Mouse (Mus musculus) heart, adult 2 months (tissue): ENCODE measurements around the gene Erc2. TPM values are rescaled to one million over a fixed set of nuclear protein-coding genes. Genes with fewer than 3 reads are reported as not detected.
A peak's percentile ranks its signal among the peaks of the same experiment; 100 is the strongest.

Experiments
- DNase-seq, 2 experiments: peaks; one replicate each; pipeline ENCODE4 v3.0.0; 2021
- H3K27ac ChIP-seq: fragments of 200-600 bp; 2 replicates; pipeline ENCODE4 v1.8.1; 2022
- H3K27me3 ChIP-seq: fragments of 200-500 bp; 2 replicates; pipeline ENCODE4 v1.6.1; 2012; ENCODE audit warnings: mild to moderate bottlenecking, low read length, inconsistent platforms, mixed read lengths; ENCODE audit not compliant: control insufficient read depth, insufficient read depth
- H3K36me3 ChIP-seq: fragments of 200-500 bp; 2 replicates; pipeline ENCODE4 v1.6.1; 2012; ENCODE audit warnings: low read length, inconsistent platforms; ENCODE audit not compliant: control insufficient read depth, insufficient read depth
- H3K4me1 ChIP-seq: fragments of 200-500 bp; 2 replicates; pipeline ENCODE4 v1.6.1; 2011; ENCODE audit warnings: low read length; ENCODE audit not compliant: control insufficient read depth, insufficient read depth
- H3K4me3 ChIP-seq: fragments of 200-600 bp; 2 replicates; pipeline ENCODE4 v1.8.1; 2022
- H3K79me2 ChIP-seq: fragments of 200-500 bp; replicated peaks from 2 replicates; pipeline ENCODE4 v1.6.1; 2012; ENCODE audit warnings: mild to moderate bottlenecking, inconsistent platforms, low read length, moderate library complexity, mixed read lengths; ENCODE audit not compliant: control insufficient read depth, insufficient read depth
- H3K9ac ChIP-seq: fragments of 200-500 bp; 2 replicates; pipeline ENCODE4 v1.6.1; 2012; ENCODE audit warnings: low read depth, mild to moderate bottlenecking, control low read depth, inconsistent platforms, low read length, mixed read lengths
- CTCF ChIP-seq: fragments of 200-600 bp; IDR thresholded peaks from 2 replicates; pipeline ENCODE4 v1.8.1; 2022; ENCODE audit warnings: antibody characterized with exemption, mild to moderate bottlenecking, moderate library complexity
- EP300 ChIP-seq: fragments of 200-500 bp; IDR thresholded peaks from 2 replicates; pipeline ENCODE4 v1.6.1; 2011; ENCODE audit warnings: low read depth, low read length, control low read depth; ENCODE audit not compliant: insufficient read depth
- POLR2A ChIP-seq: fragments of 200-500 bp; IDR thresholded peaks from 2 replicates; pipeline ENCODE4 v1.6.1; 2011; ENCODE audit warnings: mild to moderate bottlenecking, low read depth, low read length, control low read depth; ENCODE audit not compliant: insufficient read depth
- WGBS: fragments of 180-500 bp; shearing (Covaris S2); methylation state at CpG from one replicate; pipeline ENCODE4 v1.1.7; 2018; 5-methylcytosine and 5-hydroxymethylcytosine counted together
- intact Hi-C: fragments of 180-260 bp; cut with DNase I; formaldehyde crosslinking; loops from one replicate; pipeline ENCODE4 v1.15.1; 2025
- polyA plus RNA-seq: library from polyadenylated mRNA; depleted of rRNA; stranded (reverse); fragments of >200 nt; gene quantifications from 2 replicates; pipeline ENCODE4 v1.2.3, GENCODE M21; 2012
- total RNA-seq, 2 experiments: library from RNA; stranded (reverse); gene quantifications; 2 replicates each; pipeline ENCODE4 v1.2.3; 2021

The Erc2 gene
- total and polyA plus RNA-seq, 3 experiments, result 0.49 to 0.68 (median 0.64) TPM

GRCm38 (mm10) chr14:28413516-28413915 lies 791.3 kb downstream of the Erc2 start:
- Histone ChIP-seq H3K27me3 (no peaks in the 10 kb centered on the region), H3K27ac (no peak overlapping the region), H3K79me2 (no peaks in the 10 kb centered on the region), H3K36me3 (no peaks in the 10 kb centered on the region), H3K4me3 (no peak overlapping the region), H3K4me1 (0 out of 2 replicates have a peak, but pooled peaks cover 1% of the 10 kb centered on the region), H3K9ac (no peak overlapping the region)
- TF ChIP-seq POLR2A (no peak), CTCF (no peak), EP300 (no peak)
- no peak for DNase-seq
- WGBS, result 78% methylated on average over 7 of the region's 7 CpGs
- intact Hi-C loops, result no loop called here

GRCm38 (mm10) chr14:28417019-28417418 lies 794.8 kb downstream of the Erc2 start:
- TF ChIP-seq EP300 (0 out of 2 replicates have a peak, but pooled peaks have one; percentile 19), POLR2A (no peak), CTCF (no peak)
- H3K4me3 ChIP-seq, result no peak overlapping the region
- no peak overlapping the region for H3K9ac ChIP-seq
- intact Hi-C loops, result no loop called here
- H3K4me1 ChIP-seq, result 0 out of 2 replicates have a peak, but pooled peaks cover 1% of the 10 kb centered on the region
- no peaks in the 10 kb centered on the region for H3K27me3 ChIP-seq
- WGBS, result 14% methylated on average over 8 of the region's 8 CpGs
- DNase-seq, result peak; percentile 23 to 31
- no peak overlapping the region for H3K27ac ChIP-seq
- no peaks in the 10 kb centered on the region for H3K36me3 ChIP-seq
- no peaks in the 10 kb centered on the region for H3K79me2 ChIP-seq

GRCm38 (mm10) chr14:28418497-28418896 lies 796.3 kb downstream of the Erc2 start:
- no peaks in the 10 kb centered on the region for H3K27me3 ChIP-seq
- TF ChIP-seq POLR2A, result no peak
- no peak for TF ChIP-seq EP300
- TF ChIP-seq CTCF, result no peak
- DNase-seq, result no peak
- H3K4me3 ChIP-seq, result no peak overlapping the region
- intact Hi-C loops, result no loop called here
- H3K27ac ChIP-seq, result no peak overlapping the region
- no peaks in the 10 kb centered on the region for H3K79me2 ChIP-seq
- no peaks in the 10 kb centered on the region for H3K36me3 ChIP-seq
- 62% methylated on average over 4 of the region's 4 CpGs for WGBS
- H3K4me1 ChIP-seq, result 0 out of 2 replicates have a peak, but pooled peaks cover 1% of the 10 kb centered on the region
- no peak overlapping the region for H3K9ac ChIP-seq

- Histone ChIP-seq H3K27me3 (no peaks in the 10 kb centered on the region), H3K4me3 (no peak overlapping the region), H3K79me2 (no peaks in the 10 kb centered on the region), H3K4me1 (0 out of 2 replicates have a peak, but pooled peaks cover 1% of the 10 kb centered on the region), H3K36me3 (no peaks in the 10 kb centered on the region), H3K9ac (no peak overlapping the region), H3K27ac (no peak overlapping the region)
- DNase-seq, result no peak
- no peak for TF ChIP-seq EP300
- 71% methylated on average over 9 of the region's 9 CpGs for WGBS
- intact Hi-C loops, result no loop called here
Measured at GRCm38 (mm10) chr14:28419188-28419587, 797.0 kb downstream of the Erc2 start.

GRCm38 (mm10) chr14:28420596-28420995 lies 798.4 kb downstream of the Erc2 start:
- H3K27ac ChIP-seq, result no peak overlapping the region
- 91% methylated on average over 11 of the region's 11 CpGs for WGBS
- H3K4me3 ChIP-seq, result no peak overlapping the region
- H3K36me3 ChIP-seq, result no peaks in the 10 kb centered on the region
- no peaks in the 10 kb centered on the region for H3K79me2 ChIP-seq
- H3K27me3 ChIP-seq, result no peaks in the 10 kb centered on the region
- H3K9ac ChIP-seq, result no peak overlapping the region
- H3K4me1 ChIP-seq, result 0 out of 2 replicates have a peak, but pooled peaks cover 1% of the 10 kb centered on the region
- DNase-seq, result no peak
- intact Hi-C loops, result no loop called here
- TF ChIP-seq EP300 (no peak), CTCF (no peak), POLR2A (no peak)

GRCm38 (mm10) chr14:28426610-28427009 lies 804.4 kb downstream of the Erc2 start:
- WGBS, result 58% methylated on average over 2 of the region's 2 CpGs
- no peaks in the 10 kb centered on the region for H3K27me3 ChIP-seq
- no peak overlapping the region for H3K9ac ChIP-seq
- no peaks in the 10 kb centered on the region for H3K4me1 ChIP-seq
- H3K36me3 ChIP-seq, result no peaks in the 10 kb centered on the region
- H3K79me2 ChIP-seq, result no peaks in the 10 kb centered on the region
- H3K27ac ChIP-seq, result no peak overlapping the region
- DNase-seq, result no peak
- intact Hi-C loops, result no loop called here
- H3K4me3 ChIP-seq, result no peak overlapping the region
- no peak for TF ChIP-seq EP300
- no peak for TF ChIP-seq POLR2A
